Mouse (Mus musculus) heart, adult 11 months (tissue): ENCODE measurements at regions not wholly inside any gene's neighbourhood (a gene's known extent, or its start where the extent isn't known, plus 50 kb on each side); places are given as distances from the start of the nearest gene placed in this dataset.

Experiments
- DNase-seq: peaks from one replicate; pipeline ENCODE4 v3.0.0; 2022

- DNase-seq = peak; percentile 33
These were observed 65.9 kb upstream of the Gpr6 start for GRCm38 (mm10) chr10:41137956-41138355.
